Mouse (Mus musculus): Measurements from ENCODE around the gene Cacnb1.

Gene Cacnb1

GRCm38 (mm10) chr11:97954469-97955141, 68.2 kb downstream of the Cacnb1 start:
- DNase-seq = no peak

DNA sequence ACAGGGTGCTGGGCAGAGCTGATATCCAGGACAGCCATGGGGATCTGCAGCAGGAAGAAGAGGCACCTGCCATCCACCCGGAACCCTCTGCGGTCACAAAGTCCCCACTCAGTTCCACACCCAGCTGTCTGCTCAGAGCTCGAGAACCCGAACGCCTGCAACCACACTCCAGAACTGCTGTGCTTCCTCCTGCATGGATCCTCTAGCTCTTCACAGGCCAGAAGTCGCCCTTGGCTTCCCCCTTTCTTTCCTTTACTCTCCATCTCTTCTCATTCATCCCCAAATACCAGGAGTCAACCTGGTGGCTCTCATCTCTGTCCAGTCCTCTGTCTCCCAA, 68.9 kb downstream of the Cacnb1 start:
- DNase-seq = no peak

DNA sequence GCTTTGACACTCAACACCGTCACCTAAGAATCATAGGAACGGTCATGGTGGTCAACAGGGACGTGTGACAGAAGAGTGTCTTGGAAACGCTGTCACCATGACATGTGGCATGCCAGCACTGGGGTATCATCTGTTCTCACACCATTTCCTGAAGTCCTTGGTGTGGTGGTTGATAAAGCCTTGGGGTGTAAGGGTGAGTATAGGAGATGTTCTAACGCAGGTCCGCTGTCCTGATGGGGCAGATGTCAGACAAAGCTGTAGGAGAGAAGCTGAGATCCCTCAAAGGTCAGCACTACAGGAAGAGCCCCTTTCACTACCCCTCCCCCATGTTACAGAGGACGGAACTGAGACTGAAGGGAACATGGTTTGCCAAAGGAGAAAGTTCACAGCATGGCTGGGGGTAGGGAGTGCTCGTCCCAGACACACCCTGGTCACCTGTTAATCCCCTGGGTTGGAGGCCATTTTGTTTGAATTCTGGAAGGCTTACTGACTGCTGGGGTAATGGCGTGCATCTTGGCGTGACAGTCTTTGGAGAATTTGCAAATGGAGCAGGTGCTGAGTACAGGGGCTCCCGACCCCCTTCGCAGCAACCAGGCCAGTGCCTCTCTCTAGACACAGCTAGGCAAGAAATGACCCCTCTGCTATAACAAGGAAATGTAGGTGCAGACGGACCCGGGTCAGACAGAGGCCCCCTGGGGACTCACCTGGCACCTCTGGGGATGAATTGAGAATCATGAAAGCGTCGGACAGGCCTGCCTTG, 69.5 kb downstream of the Cacnb1 start:
- no peak for DNase-seq

DNA sequence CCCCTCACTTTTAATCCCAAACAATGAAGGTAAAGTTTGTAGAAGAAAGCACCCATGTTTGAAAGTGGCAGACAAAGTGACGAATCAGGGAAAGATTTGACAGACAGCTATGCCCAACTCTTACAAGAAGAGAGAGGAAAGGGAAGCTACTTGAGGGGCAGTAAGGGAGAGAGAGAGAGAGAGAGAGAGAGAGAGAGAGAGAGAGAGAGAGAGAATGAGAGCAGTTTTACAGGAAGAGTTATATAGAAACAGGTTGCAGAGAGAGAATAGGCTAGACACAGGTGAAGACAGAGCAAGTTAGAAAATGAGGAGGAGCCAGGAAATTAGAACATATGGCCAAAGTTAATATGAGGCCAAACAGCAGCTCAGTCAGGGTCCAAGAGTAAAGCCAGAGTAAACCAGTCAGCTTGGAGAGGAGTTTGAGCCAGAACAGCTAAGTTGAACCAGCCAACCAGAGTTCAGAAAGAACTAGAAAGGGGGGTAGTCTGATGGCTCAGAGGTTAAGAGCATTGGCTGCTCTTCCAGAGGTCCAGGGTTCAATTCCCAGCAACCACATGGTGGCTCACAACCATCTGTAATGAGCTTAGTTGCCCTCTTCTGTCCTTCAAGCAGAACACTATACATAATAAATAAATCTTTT, 70.3 kb downstream of the Cacnb1 start:
- DNase-seq = no peak

All from cerebellum, adult 18-20 months (tissue).